Mouse (Mus musculus): ENCODE measurements at regions not wholly inside any gene's neighbourhood (a gene's known extent, or its start where the extent isn't known, plus 50 kb on each side); places are given as distances from the start of the nearest gene placed in this dataset.

DNA sequence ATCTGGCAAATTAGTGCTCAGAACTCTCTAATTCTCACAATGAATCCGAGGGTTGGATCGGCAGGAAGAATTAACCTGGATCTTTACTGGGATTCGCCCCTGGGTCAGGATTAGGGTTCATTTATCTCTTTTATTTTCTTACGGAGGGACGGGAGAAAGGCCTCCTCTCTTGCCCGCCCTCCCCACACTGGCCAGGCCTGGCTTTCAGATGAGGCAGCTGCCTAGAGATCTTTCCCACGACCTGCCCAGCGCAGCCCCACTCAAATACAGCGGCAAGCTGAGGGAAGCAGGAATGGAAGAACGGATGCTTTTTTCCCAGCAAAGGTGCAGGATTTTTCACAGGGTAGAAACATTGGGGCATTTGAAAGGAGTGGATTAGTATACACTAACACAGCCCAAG, 289.9 kb downstream of the Sox9 start:
- TF ChIP-seq CTCF (IDR thresholded peaks at IDR 0.05; ENCODE audit: low read depth, low read length) (no peak), POLR2AphosphoS5 (IDR thresholded peaks at IDR 0.05; ENCODE audit: insufficient replicate concordance, low read depth, low read length) (no peak), TAL1 (conservative IDR thresholded peaks at IDR 0.05; ENCODE audit: low read depth, low read length) (no peak), GATA1 (IDR thresholded peaks at IDR 0.05; ENCODE audit: borderline replicate concordance, low read length) (no peak)

Measured in G1E (cell line).